Mouse (Mus musculus): ENCODE measurements at regions not wholly inside any gene's neighbourhood (a gene's known extent, or its start where the extent isn't known, plus 50 kb on each side); places are given as distances from the start of the nearest gene placed in this dataset.

- DNase-seq (ENCODE audit: low spot score in 2 of 2), result no peak
These were observed 361.5 kb upstream of the Spred2 start for GRCm38 (mm10) chr11:19562668-19563067.

GRCm38 (mm10) chr11:19585228-19585627 lies 338.9 kb upstream of the Spred2 start:
- no peak for DNase-seq (ENCODE audit: low spot score in 2 of 2)

- no peak for DNase-seq (ENCODE audit: low spot score in 2 of 2)
These were observed 331.4 kb upstream of the Spred2 start for GRCm38 (mm10) chr11:19592506-19593355.

GRCm38 (mm10) chr11:19595107-19595506 lies 329.1 kb upstream of the Spred2 start:
- no peak for DNase-seq (ENCODE audit: low spot score in 2 of 2)

- no peak for DNase-seq (ENCODE audit: low spot score in 2 of 2)
These were observed 327.8 kb upstream of the Spred2 start for GRCm38 (mm10) chr11:19596336-19596735.

GRCm38 (mm10) chr11:19599433-19599832 lies 324.7 kb upstream of the Spred2 start:
- DNase-seq (ENCODE audit: low spot score in 2 of 2), result no peak

GRCm38 (mm10) chr11:19601216-19601938 lies 322.8 kb upstream of the Spred2 start:
- no peak for DNase-seq (ENCODE audit: low spot score in 2 of 2)

GRCm38 (mm10) chr11:19602496-19602895 lies 321.7 kb upstream of the Spred2 start:
- no peak for DNase-seq (ENCODE audit: low spot score in 2 of 2)

GRCm38 (mm10) chr11:19605602-19606001 lies 318.6 kb upstream of the Spred2 start:
- no peak for DNase-seq (ENCODE audit: low spot score in 2 of 2)

GRCm38 (mm10) chr11:19606943-19607342 lies 317.2 kb upstream of the Spred2 start:
- DNase-seq (ENCODE audit: low spot score in 2 of 2), result no peak

GRCm38 (mm10) chr11:19607941-19608340 lies 316.2 kb upstream of the Spred2 start:
- DNase-seq (ENCODE audit: low spot score in 2 of 2), result no peak

- no peak for DNase-seq (ENCODE audit: low spot score in 2 of 2)
These were observed 315.7 kb upstream of the Spred2 start for GRCm38 (mm10) chr11:19608523-19608922.

GRCm38 (mm10) chr11:19610559-19610958 lies 313.6 kb upstream of the Spred2 start:
- no peak for DNase-seq (ENCODE audit: low spot score in 2 of 2)

- no peak for DNase-seq (ENCODE audit: low spot score in 2 of 2)
These were observed 313.0 kb upstream of the Spred2 start for GRCm38 (mm10) chr11:19611217-19611616.

- no peak for DNase-seq (ENCODE audit: low spot score in 2 of 2)
These were observed 307.7 kb upstream of the Spred2 start for GRCm38 (mm10) chr11:19616520-19616919.

GRCm38 (mm10) chr11:19619494-19619893 lies 304.7 kb upstream of the Spred2 start:
- no peak for DNase-seq (ENCODE audit: low spot score in 2 of 2)

- DNase-seq (ENCODE audit: low spot score in 2 of 2), result no peak
These were observed 293.0 kb upstream of the Spred2 start for GRCm38 (mm10) chr11:19631055-19631695.

GRCm38 (mm10) chr11:19632477-19632876 lies 291.7 kb upstream of the Spred2 start:
- DNase-seq (ENCODE audit: low spot score in 2 of 2), result no peak

GRCm38 (mm10) chr11:19633621-19634020 lies 290.6 kb upstream of the Spred2 start:
- no peak for DNase-seq (ENCODE audit: low spot score in 2 of 2)

GRCm38 (mm10) chr11:19641153-19641552 lies 283.0 kb upstream of the Spred2 start:
- no peak for DNase-seq (ENCODE audit: low spot score in 2 of 2)

- DNase-seq (ENCODE audit: low spot score in 2 of 2), result no peak
These were observed 279.9 kb upstream of the Spred2 start for GRCm38 (mm10) chr11:19644116-19644795.

Data from layer of hippocampus, adult 18-20 months (tissue).